Mouse (Mus musculus) kidney, postnatal 25 days (tissue): ENCODE measurements around the gene Slc25a24.

Experiments used
- DNase-seq, 2 experiments: peaks; one replicate each; pipeline ENCODE4 v3.0.0; 2021; ENCODE audit warnings: mixed read lengths in 2 of 2

Slc25a24 gene

GRCm38 (mm10) chr3:109171070-109171778 is 48.3 kb downstream of the Slc25a24 start:
- peak; percentile 74 to 79 for DNase-seq

GRCm38 (mm10) chr3:109174394-109174793 is 51.4 kb downstream of the Slc25a24 start:
- no peak for DNase-seq

GRCm38 (mm10) chr3:109178705-109179104 is 55.8 kb downstream of the Slc25a24 start:
- DNase-seq, result no peak

- no peak for DNase-seq
Measured at GRCm38 (mm10) chr3:109179528-109180076, 56.7 kb downstream of the Slc25a24 start.

- DNase-seq, result no peak
Measured at GRCm38 (mm10) chr3:109196166-109196565, 73.2 kb downstream of the Slc25a24 start.

GRCm38 (mm10) chr3:109199280-109199679 is 76.3 kb downstream of the Slc25a24 start:
- peak in 1 of 2 experiments; percentile 5 for DNase-seq

GRCm38 (mm10) chr3:109212322-109212721 is 89.4 kb downstream of the Slc25a24 start:
- no peak for DNase-seq

GRCm38 (mm10) chr3:109216352-109216751 is 93.4 kb downstream of the Slc25a24 start:
- no peak for DNase-seq
